Mouse (Mus musculus) olfactory bulb, adult 2 months (tissue): ENCODE results near the gene Golgb1.

ENCODE experiments used
- CTCF ChIP-seq: fragments of 200-500 bp; IDR thresholded peaks from 2 replicates; pipeline ENCODE4 v1.5.1; 2012; ENCODE audit warnings: low read depth, mild to moderate bottlenecking, low read length, moderate library complexity; ENCODE audit not compliant: insufficient read depth
- POLR2A ChIP-seq: fragments of 200-500 bp; IDR thresholded peaks from 2 replicates; pipeline ENCODE4 v1.6.1; 2012; ENCODE audit warnings: mild to moderate bottlenecking, low read depth, low read length, moderate library complexity; ENCODE audit not compliant: insufficient read depth

DNA sequence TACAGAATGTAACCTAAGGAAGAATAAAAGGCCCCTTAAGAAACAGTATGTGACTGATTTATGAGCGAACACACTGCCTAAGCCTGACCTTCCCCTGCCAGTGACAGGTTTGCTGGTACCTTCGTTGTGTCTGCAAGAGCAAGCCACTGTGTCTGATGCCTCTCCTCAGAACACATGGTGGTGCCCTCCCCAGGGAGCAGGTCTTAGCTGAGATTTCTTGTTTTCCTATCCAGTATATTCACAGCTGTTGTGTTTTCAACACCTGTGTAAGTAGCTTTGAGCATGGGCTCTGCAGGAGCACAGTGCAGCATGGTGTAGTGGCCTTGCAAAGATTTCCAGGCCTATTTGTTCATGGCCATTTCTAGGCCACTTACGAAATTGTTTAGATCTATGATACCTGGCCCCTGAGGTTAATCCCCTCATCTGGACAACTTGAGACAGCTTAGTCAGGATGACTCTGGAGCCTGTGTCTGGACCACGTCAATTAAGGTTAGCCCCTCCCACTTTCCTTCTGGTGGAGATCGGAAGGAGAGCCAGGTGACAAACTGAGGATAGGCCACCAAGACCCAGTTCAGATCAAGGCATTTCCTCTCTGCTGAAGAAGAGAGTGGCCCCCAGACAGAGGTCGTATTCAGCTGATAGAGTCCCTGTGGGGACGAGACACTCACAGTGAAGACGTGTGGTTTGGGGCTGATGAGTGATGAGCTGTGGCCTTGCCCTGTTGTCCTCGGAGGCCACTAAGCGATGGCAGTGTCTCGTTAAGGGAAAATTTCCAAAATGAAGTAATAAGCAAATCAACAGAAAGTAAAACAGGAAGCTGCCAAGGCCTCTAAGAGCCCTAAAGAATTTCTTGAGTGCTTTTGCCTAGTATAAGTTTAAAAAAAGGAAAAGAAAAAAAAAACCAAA, 55.5 kb downstream of the Golgb1 start:
- TF ChIP-seq CTCF (no peak), POLR2A (no peak)
